8 mouse cellular contexts compared by ENCODE assay signal in the genomic region with DNA sequence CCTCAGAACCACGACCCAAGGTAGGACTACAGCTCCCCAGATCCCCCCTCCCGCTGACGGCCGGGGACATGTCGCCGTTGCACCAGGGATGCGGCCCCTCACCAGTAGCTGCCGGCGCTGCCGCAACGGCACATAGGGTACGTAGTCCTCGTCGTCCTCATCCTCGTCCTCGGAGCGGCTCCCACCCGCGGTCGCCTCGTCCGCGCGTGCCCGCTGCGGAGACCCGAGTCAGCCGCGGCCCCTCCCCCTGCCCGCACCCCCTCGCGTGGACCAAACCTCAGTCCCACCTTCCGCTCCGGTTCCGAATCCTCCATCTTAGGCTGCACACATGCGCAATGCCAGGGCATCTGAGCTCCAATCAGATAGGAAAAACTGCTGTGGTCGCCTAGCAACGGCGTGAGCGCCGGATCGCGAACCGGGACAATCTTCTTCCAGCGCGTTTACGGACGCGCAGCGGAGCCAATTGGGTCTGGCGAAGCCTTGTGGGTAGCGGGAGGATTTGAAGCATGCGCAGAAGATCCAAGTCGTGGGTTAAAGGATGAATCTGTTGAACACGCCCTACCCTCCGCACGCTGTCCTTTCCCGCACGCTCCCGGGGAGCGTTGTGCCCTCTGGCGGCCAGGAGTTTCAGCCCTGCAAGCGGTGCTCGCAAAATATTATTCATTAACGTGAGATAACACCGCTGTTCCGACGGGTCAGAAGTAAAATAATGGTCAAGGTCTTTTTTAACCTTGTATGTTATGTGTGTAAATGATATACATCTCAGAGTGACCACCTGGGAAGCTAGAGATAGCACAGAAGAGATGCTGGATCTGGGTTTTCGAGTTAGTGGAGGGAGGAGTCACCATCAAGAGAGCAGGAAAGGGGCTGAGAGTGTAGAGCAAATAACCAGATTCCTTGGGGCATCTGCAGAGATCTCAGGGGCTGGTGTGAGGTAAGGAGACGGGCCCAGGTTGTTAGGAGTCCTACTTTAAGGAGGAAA. TPM values are rescaled to one million over a fixed set of nuclear protein-coding genes. Genes with fewer than 3 reads are reported as not detected.
DNase-seq lines count a peak whose midpoint lies in the region; ATAC-seq and TF ChIP-seq lines count a peak whose summit lies in the region.

Ddx41 (minus strand) TSS at position 465 of the 982 bp plus-strand sequence.

- peak; percentile 77 for TF ChIP-seq POLR2A in heart, adult 2 months (IDR thresholded peaks at IDR 0.05; ENCODE audit: insufficient read depth, low read depth, low read length)

- peak within 1 kb of the TSS; percentile 93 for H3K4me2 ChIP-seq in embryonic facial prominence, embryonic 14.5 days (ENCODE audit: low read depth, low read length)
- H3K4me2 ChIP-seq in limb, embryonic 13.5 days (replicated peaks) = peak within 1 kb of the TSS; percentile 94
- peak within 1 kb of the TSS; percentile 66 for H3K4me2 ChIP-seq in midbrain, embryonic 16.5 days (ENCODE audit: low read length)

- peak; percentile 88 for TF ChIP-seq EP300 in heart, adult 2 months (IDR thresholded peaks at IDR 0.05; ENCODE audit: insufficient read depth, low read depth, low read length)

- H3K4me1 ChIP-seq in embryonic facial prominence, embryonic 14.5 days (ENCODE audit: control insufficient read depth, insufficient read depth, low read length) = peaks cover 9% of the 10 kb centered on the region
- peaks cover 3% of the 10 kb centered on the region for H3K4me1 ChIP-seq in heart, adult 2 months (ENCODE audit: control insufficient read depth, insufficient read depth, low read length)
- peaks cover 16% of the 10 kb centered on the region for H3K4me1 ChIP-seq in limb, embryonic 13.5 days
- peaks cover 15% of the 10 kb centered on the region for H3K4me1 ChIP-seq in midbrain, embryonic 16.5 days (ENCODE audit: control insufficient read depth, insufficient read depth, low read length)

- no peaks in the 10 kb centered on the region; the same call in 1 of the 2 replicates for H3K79me2 ChIP-seq in heart, adult 2 months (replicated peaks; ENCODE audit: control insufficient read depth, insufficient read depth, low read length)

- under 1% methylated on average over 67 of the region's 70 CpGs for WGBS in embryonic facial prominence, embryonic 14.5 days
- WGBS in heart, adult 2 months = 1% methylated on average over 70 of the region's 70 CpGs
- under 1% methylated on average over 70 of the region's 70 CpGs for WGBS in limb, embryonic 13.5 days
- 1% methylated on average over 70 of the region's 70 CpGs for WGBS in midbrain, embryonic 16.5 days

- H3K9me3 ChIP-seq in embryonic facial prominence, embryonic 14.5 days (ENCODE audit: control insufficient read depth, low read length) = no peaks in the 10 kb centered on the region
- H3K9me3 ChIP-seq in limb, embryonic 13.5 days = no peaks in the 10 kb centered on the region
- H3K9me3 ChIP-seq in midbrain, embryonic 16.5 days (replicated peaks; ENCODE audit: control insufficient read depth, low read length, poor library complexity, severe bottlenecking) = no peaks in the 10 kb centered on the region

- peak; percentile 94 for TF ChIP-seq CTCF in heart, adult 2 months (IDR thresholded peaks at IDR 0.05)

- peak; percentile 98 for ATAC-seq in embryonic facial prominence, embryonic 14.5 days (ENCODE audit: low read depth)
- ATAC-seq in limb, embryonic 13.5 days (ENCODE audit: low FRiP score, low read depth) = peak; percentile 98
- peak; percentile 98 for ATAC-seq in midbrain, embryonic 16.5 days

- H3K9ac ChIP-seq in embryonic facial prominence, embryonic 14.5 days (ENCODE audit: low read depth, low read length) = peak within 1 kb of the TSS; percentile 78
- H3K9ac ChIP-seq in heart, adult 2 months (ENCODE audit: low read depth, low read length) = peak within 1 kb of the TSS; percentile 79
- H3K9ac ChIP-seq in limb, embryonic 13.5 days = peak within 1 kb of the TSS; percentile 86
- peak within 1 kb of the TSS; percentile 90 for H3K9ac ChIP-seq in midbrain, embryonic 16.5 days (ENCODE audit: low read depth, low read length)

- H3K27me3 ChIP-seq in embryonic facial prominence, embryonic 14.5 days (replicated peaks; ENCODE audit: control insufficient read depth, insufficient read depth, low read length) = no peaks in the 10 kb centered on the region
- no peaks in the 10 kb centered on the region for H3K27me3 ChIP-seq in heart, adult 2 months (ENCODE audit: control insufficient read depth, insufficient read depth, low read length)
- H3K27me3 ChIP-seq in limb, embryonic 13.5 days = no peaks in the 10 kb centered on the region
- H3K27me3 ChIP-seq in midbrain, embryonic 16.5 days (ENCODE audit: control insufficient read depth, insufficient read depth, low read depth, low read length) = no peaks in the 10 kb centered on the region

- H3K27ac ChIP-seq in embryonic facial prominence, embryonic 14.5 days (replicated peaks; ENCODE audit: low read depth, low read length) = peak within 1 kb of the TSS; percentile 24; the same call in 1 of the 2 replicates
- H3K27ac ChIP-seq in heart, adult 2 months = peak within 1 kb of the TSS; percentile 78
- H3K27ac ChIP-seq in limb, embryonic 13.5 days = peak within 1 kb of the TSS; percentile 55; the same call in 1 of the 2 replicates
- H3K27ac ChIP-seq in midbrain, embryonic 16.5 days (ENCODE audit: low read length) = peak within 1 kb of the TSS; percentile 88

- intact Hi-C loops in heart, adult 2 months (cut with DNase I) = loop anchor here (1.0 to 5.0 kb wide), 4 partner anchors 23 to 1069 kb away; partner anchors contain the start of genes Fam193b, Pdlim7 and Thoc3

- peaks cover 65% of the 10 kb centered on the region for H3K36me3 ChIP-seq in embryonic facial prominence, embryonic 14.5 days (ENCODE audit: control insufficient read depth, insufficient read depth, low read length)
- no peaks in the 10 kb centered on the region for H3K36me3 ChIP-seq in heart, adult 2 months (ENCODE audit: control insufficient read depth, insufficient read depth, low read length)
- peaks cover 80% of the 10 kb centered on the region for H3K36me3 ChIP-seq in limb, embryonic 13.5 days
- peaks cover 36% of the 10 kb centered on the region for H3K36me3 ChIP-seq in midbrain, embryonic 16.5 days (ENCODE audit: control insufficient read depth, insufficient read depth, low read length)

- peak; percentile 99 for DNase-seq in 3T3-L1 (ENCODE audit: low read depth, low spot score)
- DNase-seq in adrenal gland, postnatal 4 days (ENCODE audit: low spot score in 2 of 2) = peak; percentile 99
- DNase-seq in embryonic facial prominence, embryonic 14.5 days (ENCODE audit: low spot score) = peak; percentile 100
- peak; percentile 100 for DNase-seq in heart, adult 2 months
- peak; percentile 100 for DNase-seq in kidney, adult 8-10 months
- peak; percentile 97 to 99 for DNase-seq in spleen, postnatal 10 days (ENCODE audit: low spot score in 2 of 2)

- peak within 1 kb of the TSS; percentile 82 for H3K4me3 ChIP-seq in embryonic facial prominence, embryonic 14.5 days (ENCODE audit: low read depth, low read length)
- H3K4me3 ChIP-seq in heart, adult 2 months = peak within 1 kb of the TSS; percentile 78
- H3K4me3 ChIP-seq in limb, embryonic 13.5 days = peak within 1 kb of the TSS; percentile 62
- peak within 1 kb of the TSS; percentile 88 for H3K4me3 ChIP-seq in midbrain, embryonic 16.5 days (ENCODE audit: low read depth, low read length)

RNA-seq across cellular contexts. Expression of gene Ddx41, which starts in this region (rescaled TPM):
- total RNA-seq in adrenal gland, postnatal 4 days (2021) = 10 to 100 TPM; 54.0 to 57.4 TPM
- 56.6 and 69.5 TPM in 2 replicates for polyA plus RNA-seq in embryonic facial prominence, embryonic 14.5 days (2014; fragmentation: Nextera tagmentation; extraction: Ambion mirVana)
- total RNA-seq in heart, adult 2 months (2021) = 10 to 100 TPM; 13.0 to 13.9 TPM
- 20.7 and 21.1 TPM in 2 replicates for polyA plus RNA-seq in heart, adult 2 months (2012; rRNA removed)
- polyA plus RNA-seq in limb, embryonic 13.5 days (2015; fragmentation: Nextera tagmentation; extraction: Ambion mirVana) = 71.4 and 73.4 TPM in 2 replicates
- 57.0 and 58.1 TPM in 2 replicates for polyA plus RNA-seq in midbrain, embryonic 16.5 days (2015; fragmentation: Nextera tagmentation; extraction: Ambion mirVana)

Comparison
In these comparisons a context has a peak if more than half of its experiments do, and no peak if none do; other contexts are left out.
1. Peak in every context shown above with its lines: DNase-seq, ATAC-seq, H3K4me3 ChIP-seq and H3K27ac ChIP-seq.
2. H3K27ac ChIP-seq: peak in every context shown above with its lines; median percentile 88 in midbrain, embryonic 16.5 days; 78 in heart, adult 2 months; 55 in limb, embryonic 13.5 days; 24 in embryonic facial prominence, embryonic 14.5 days.